Mouse (Mus musculus) myocyte (in vitro differentiated cells): ENCODE measurements around the gene Mn1. TPM values are rescaled to one million over a fixed set of nuclear protein-coding genes. Genes with fewer than 3 reads are reported as not detected.

Source experiments
- H3K27me3 ChIP-seq: one replicate; pipeline ENCODE4 v1.6.1; 2011; ENCODE audit not compliant: control insufficient read depth, insufficient read depth, insufficient read length
- H3K36me3 ChIP-seq: one replicate; pipeline ENCODE4 v1.6.1; 2011; ENCODE audit not compliant: control insufficient read depth, insufficient read depth
- H3K4me2 ChIP-seq: one replicate; pipeline ENCODE4 v1.6.1; 2011; ENCODE audit warnings: low read depth, control low read depth
- H3K4me3 ChIP-seq: one replicate; pipeline ENCODE4 v1.5.1; 2011; ENCODE audit warnings: mild to moderate bottlenecking, control low read depth, moderate library complexity
- H3K79me2 ChIP-seq: one replicate; pipeline ENCODE4 v1.6.1; 2011; ENCODE audit not compliant: control insufficient read depth, insufficient read depth
- H3ac ChIP-seq: one replicate; pipeline ENCODE4 v1.6.1; 2011; ENCODE audit not compliant: control insufficient read depth, insufficient read length
- CEBPB ChIP-seq: IDR thresholded peaks from 2 replicates; pipeline ENCODE4 v1.6.1; 2011; ENCODE audit warnings: mild to moderate bottlenecking, moderate library complexity; ENCODE audit not compliant: poor library complexity, insufficient read depth, severe bottlenecking
- E2F4 ChIP-seq: IDR thresholded peaks from one replicate; pipeline ENCODE4 v1.6.1; 2011; ENCODE audit warnings: mild to moderate bottlenecking, control low read depth, moderate library complexity; ENCODE audit not compliant: insufficient read depth
- MAX ChIP-seq: IDR thresholded peaks from one replicate; pipeline ENCODE4 v1.6.1; 2011; ENCODE audit warnings: low read depth, mild to moderate bottlenecking, control low read depth
- MYOD1 ChIP-seq, 3 experiments: IDR thresholded peaks; one replicate each; pipeline ENCODE4 v1.6.1; 2011; ENCODE audit warnings: control low read depth in 2 of 3, low read depth in 2 of 3, mild to moderate bottlenecking in 2 of 3, moderate library complexity in 1 of 3; ENCODE audit not compliant: insufficient read length in 2 of 3, control insufficient read depth in 1 of 3
- MYOG ChIP-seq, 3 experiments: IDR thresholded peaks; one replicate each; pipeline ENCODE4 v1.6.1; 2011; ENCODE audit warnings: control low read depth in 2 of 3, low read depth in 2 of 3, mild to moderate bottlenecking in 2 of 3; ENCODE audit not compliant: insufficient read length in 2 of 3, control insufficient read depth in 1 of 3, insufficient read depth in 1 of 3
- POLR2A ChIP-seq: IDR thresholded peaks from one replicate; pipeline ENCODE4 v1.6.1; 2011; ENCODE audit warnings: low read depth, mild to moderate bottlenecking, control low read depth, moderate library complexity; ENCODE audit not compliant: insufficient read length
- POLR2AphosphoS2 ChIP-seq: IDR thresholded peaks from one replicate; pipeline ENCODE4 v1.6.1; 2011; ENCODE audit warnings: low read depth, control low read depth; ENCODE audit not compliant: insufficient read length
- REST ChIP-seq: IDR thresholded peaks from one replicate; pipeline ENCODE4 v1.6.1; 2011; ENCODE audit warnings: mild to moderate bottlenecking, control low read depth, moderate library complexity; ENCODE audit not compliant: insufficient read depth, insufficient read length
- SRF ChIP-seq: IDR thresholded peaks from one replicate; pipeline ENCODE4 v1.6.1; 2011; ENCODE audit warnings: low read depth; ENCODE audit not compliant: control insufficient read depth, insufficient read length
- TCF12 ChIP-seq: IDR thresholded peaks from one replicate; pipeline ENCODE4 v1.6.1; 2011; ENCODE audit warnings: mild to moderate bottlenecking, control low read depth; ENCODE audit not compliant: poor library complexity, insufficient read depth, severe bottlenecking
- TCF3 ChIP-seq: IDR thresholded peaks from one replicate; pipeline ENCODE4 v1.6.1; 2011; ENCODE audit warnings: low read depth, control low read depth; ENCODE audit not compliant: insufficient read length
- USF1 ChIP-seq: IDR thresholded peaks from one replicate; pipeline ENCODE4 v1.6.1; 2011; ENCODE audit warnings: low read depth, mild to moderate bottlenecking, control low read depth, moderate library complexity
- polyA plus RNA-seq: library from polyadenylated mRNA; unstranded; fragments of >200 nt; fragmentation: generic; extraction: Trizol; gene quantifications from one replicate; pipeline ENCODE4 v1.2.1, GENCODE M21; 2012; ENCODE audit warnings: missing spikeins

Mn1 gene
- polyA plus RNA-seq, 1 experiment = 0.02 TPM

DNA sequence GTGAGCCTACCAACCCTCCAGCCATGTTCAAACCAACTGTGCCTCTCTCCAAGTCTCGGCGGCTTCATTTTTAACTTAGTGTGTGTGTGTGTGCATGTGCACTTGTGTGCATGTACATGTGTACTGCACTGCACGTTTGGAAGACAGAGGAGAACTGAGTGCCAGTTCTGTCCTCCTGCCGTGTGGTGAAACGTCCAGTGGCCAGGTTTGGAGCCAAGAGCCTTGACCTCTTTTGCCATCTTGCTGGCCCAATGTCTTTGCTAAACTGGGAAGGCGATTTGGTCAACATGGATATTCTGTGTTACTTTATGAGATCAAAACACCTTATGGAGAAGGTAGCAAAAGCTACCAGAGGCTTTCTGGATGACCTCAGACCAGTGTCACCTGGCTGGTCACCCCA, 88.1 kb downstream of the Mn1 start:
- H3ac ChIP-seq = no peak overlapping the region
- peaks cover 18% of the 10 kb centered on the region for H3K27me3 ChIP-seq
- TF ChIP-seq USF1 (no peak), E2F4 (no peak), POLR2AphosphoS2 (no peak), POLR2A (no peak), MYOD1 (IDR thresholded peaks at IDR 0.05; ENCODE audit: control insufficient read depth in 1 of 3, insufficient read length in 2 of 3, low read depth in 2 of 3) (no peak), CEBPB (no peak), MYOG (IDR thresholded peaks at IDR 0.05; ENCODE audit: control insufficient read depth in 1 of 3, insufficient read depth in 1 of 3, insufficient read length in 2 of 3, low read depth in 2 of 3) (no peak), REST (no peak), TCF12 (no peak), TCF3 (no peak), MAX (no peak), SRF (no peak)
- no peak overlapping the region for H3K4me3 ChIP-seq
- no peak overlapping the region for H3K4me2 ChIP-seq
- no peaks in the 10 kb centered on the region for H3K79me2 ChIP-seq
- no peaks in the 10 kb centered on the region for H3K36me3 ChIP-seq

- H3K36me3 ChIP-seq = no peaks in the 10 kb centered on the region
- no peaks in the 10 kb centered on the region for H3K79me2 ChIP-seq
- no peak overlapping the region for H3ac ChIP-seq
- TF ChIP-seq TCF3 = no peak
- TF ChIP-seq E2F4 = no peak
- no peak for TF ChIP-seq CEBPB
- H3K4me3 ChIP-seq = no peak overlapping the region
- no peak overlapping the region for H3K4me2 ChIP-seq
- peaks cover 22% of the 10 kb centered on the region for H3K27me3 ChIP-seq
Observed at GRCm38 (mm10) chr5:111505824-111506223, 88.7 kb downstream of the Mn1 start.

DNA sequence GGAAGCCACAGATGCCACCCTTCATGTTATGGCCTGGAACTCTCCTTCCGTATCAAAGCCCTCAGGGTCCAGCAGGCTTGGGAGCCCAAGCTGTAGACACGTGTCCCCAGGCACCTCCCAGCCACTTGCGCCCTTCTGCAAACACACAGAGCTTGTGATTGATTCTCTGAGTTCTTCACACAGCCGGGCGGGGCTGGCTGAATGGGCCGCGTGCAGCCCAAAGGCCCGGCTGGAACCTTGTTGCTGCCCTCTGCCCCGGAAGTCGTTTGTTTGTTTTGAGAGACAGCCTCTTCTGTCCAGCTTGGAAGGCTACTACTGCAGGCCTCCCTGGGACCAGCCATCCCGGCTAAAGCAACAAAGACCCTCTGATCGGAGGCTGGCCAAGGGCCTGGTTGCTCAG, 89.2 kb downstream of the Mn1 start:
- H3K36me3 ChIP-seq = no peaks in the 10 kb centered on the region
- no peak overlapping the region for H3K4me3 ChIP-seq
- no peak overlapping the region for H3K4me2 ChIP-seq
- H3K27me3 ChIP-seq = peaks cover 18% of the 10 kb centered on the region
- H3K79me2 ChIP-seq = no peaks in the 10 kb centered on the region
- no peak overlapping the region for H3ac ChIP-seq
- no peak for TF ChIP-seq E2F4
- no peak for TF ChIP-seq CEBPB
- no peak for TF ChIP-seq MAX
- no peak for TF ChIP-seq REST
- no peak for TF ChIP-seq USF1
- TF ChIP-seq POLR2A = no peak
- no peak for TF ChIP-seq TCF12
- no peak for TF ChIP-seq MYOG (IDR thresholded peaks at IDR 0.05; ENCODE audit: control insufficient read depth in 1 of 3, insufficient read depth in 1 of 3, insufficient read length in 2 of 3, low read depth in 2 of 3)
- TF ChIP-seq SRF = no peak
- TF ChIP-seq MYOD1 (IDR thresholded peaks at IDR 0.05; ENCODE audit: control insufficient read depth in 1 of 3, insufficient read length in 2 of 3, low read depth in 2 of 3) = no peak
- TF ChIP-seq POLR2AphosphoS2 = no peak
- TF ChIP-seq TCF3 = no peak

Other genes starting within 250 kb of the Mn1 start
- gene Pitpnb, start 86.6 kb upstream of the Mn1 start, polyA plus RNA-seq = 52.2 TPM